Mouse (Mus musculus) small intestine, adult 2 months (tissue): Measurements from ENCODE around the gene Cul7.

Experiments
- CTCF ChIP-seq: fragments of 200-500 bp; IDR thresholded peaks from 2 replicates; pipeline ENCODE4 v1.5.1; 2012; ENCODE audit warnings: low read depth, mild to moderate bottlenecking, control low read depth, inconsistent platforms, low read length, moderate library complexity, mixed read lengths; ENCODE audit not compliant: insufficient replicate concordance, insufficient read length; ENCODE audit errors: extremely low read depth
- POLR2A ChIP-seq: fragments of 200-500 bp; IDR thresholded peaks from 2 replicates; pipeline ENCODE4 v1.6.1; 2012; ENCODE audit warnings: low read depth, mild to moderate bottlenecking, control low read depth, inconsistent platforms, low read length, moderate library complexity

GRCm38 (mm10) chr17:46646322-46646662 lies 3.8 kb upstream of the Cul7 start:
- TF ChIP-seq CTCF (no peak), POLR2A (no peak)
